Mouse (Mus musculus): ENCODE measurements around the gene Ppdpf. TPM values are rescaled to one million over a fixed set of nuclear protein-coding genes. Genes with fewer than 3 reads are reported as not detected.

The Ppdpf gene
- total RNA-seq, 2 experiments from 2014 or later, result 88.3 to 97.9 TPM

- intact Hi-C loops (cut with DNase I), result no loop called here
- DNase-seq (ENCODE audit: low spot score in 2 of 2), result no peak
These were observed 19.1 kb downstream of the Ppdpf start for GRCm38 (mm10) chr2:181206118-181206517.

DNA sequence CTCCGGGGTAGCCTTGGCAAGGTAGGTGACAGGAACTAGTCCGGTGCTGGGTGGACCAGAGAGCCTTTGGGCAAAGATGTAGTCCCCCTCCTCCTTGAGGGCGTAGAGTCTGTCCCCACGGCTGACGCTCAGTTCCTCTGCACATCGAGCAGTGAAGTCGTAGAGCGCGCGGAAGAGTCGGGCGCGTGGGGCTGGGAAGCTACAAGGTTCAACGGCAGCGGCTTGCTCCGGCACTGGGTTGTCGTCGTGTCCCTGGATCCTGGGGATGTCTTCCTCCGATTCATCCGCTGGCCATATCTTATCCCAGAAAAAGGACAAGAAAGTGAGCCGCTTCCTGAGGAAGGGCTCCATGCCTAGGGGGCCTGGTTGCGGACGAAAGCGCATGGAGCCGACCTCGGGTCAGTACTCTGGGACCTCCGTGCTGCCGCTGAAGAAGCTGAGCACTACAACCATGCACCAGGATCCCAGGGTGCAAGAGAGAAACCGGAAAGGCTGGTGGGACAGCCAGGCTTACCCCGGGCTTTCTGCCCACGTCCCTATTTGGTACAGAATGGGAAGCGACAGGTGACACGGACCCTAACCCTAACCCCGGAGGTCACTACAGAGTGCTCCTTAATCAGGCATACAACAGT is 25.5 kb downstream of the Ppdpf start:
- DNase-seq (ENCODE audit: low spot score in 2 of 2), result no peak
- intact Hi-C loops (cut with DNase I), result no loop called here

- intact Hi-C loops (cut with DNase I), result no loop called here
- no peak for DNase-seq (ENCODE audit: low spot score in 2 of 2)
These were observed 26.0 kb downstream of the Ppdpf start, which contains the start of gene Srms for GRCm38 (mm10) chr2:181213021-181213445. TSS of gene Srms (minus strand) at chr2:181213185.

DNA sequence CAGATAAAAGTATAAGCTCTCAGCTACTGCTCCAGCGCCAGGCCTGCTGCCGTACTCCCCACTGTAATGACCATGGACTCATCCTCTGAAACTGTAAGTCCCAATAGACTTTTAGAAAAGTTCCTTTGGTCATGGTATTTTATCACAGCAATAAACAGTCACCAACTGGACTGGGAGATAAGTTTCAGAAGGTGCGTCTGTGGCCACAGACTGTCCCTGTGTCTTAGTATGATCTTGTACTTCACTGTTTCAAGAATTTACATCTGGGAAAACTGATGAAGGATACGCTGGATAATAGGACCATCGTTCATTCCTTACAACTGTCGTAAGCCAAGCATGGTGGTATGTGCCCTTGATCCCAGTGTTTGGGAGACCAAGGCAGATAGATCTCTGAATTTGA is 29.0 kb downstream of the Ppdpf start:
- intact Hi-C loops (cut with DNase I), result no loop called here
- DNase-seq (ENCODE audit: low spot score in 2 of 2), result no peak

DNA sequence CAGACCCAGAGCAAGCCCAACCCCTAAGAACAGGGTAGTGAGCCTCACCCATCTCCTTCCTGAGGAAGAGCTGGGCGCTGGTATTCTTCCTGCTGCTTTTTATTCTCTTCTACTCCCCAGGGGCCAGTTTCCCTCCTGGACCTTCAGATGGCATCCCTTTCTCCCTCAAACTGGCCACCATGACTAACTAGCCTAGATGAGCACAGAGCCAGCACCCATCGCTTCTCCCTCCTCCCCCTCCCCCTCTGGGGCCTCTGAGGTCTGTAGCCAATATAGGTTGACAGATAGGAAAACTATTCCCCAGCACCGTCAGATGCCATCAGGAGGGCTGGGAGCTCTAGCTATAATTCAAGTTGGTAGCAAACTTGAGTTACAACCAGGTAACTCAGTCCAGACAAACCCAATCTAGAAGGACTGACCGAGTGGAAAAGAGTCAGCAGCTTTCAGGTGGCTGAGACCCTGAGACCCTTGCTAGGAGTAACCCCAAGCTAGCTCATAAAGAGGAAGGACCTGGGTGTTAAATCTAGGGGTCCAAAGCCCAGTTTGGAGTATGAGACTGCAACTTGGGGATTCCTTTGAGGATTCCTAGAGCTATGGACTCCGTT is 31.9 kb downstream of the Ppdpf start:
- intact Hi-C loops (cut with DNase I), result no loop called here

DNA sequence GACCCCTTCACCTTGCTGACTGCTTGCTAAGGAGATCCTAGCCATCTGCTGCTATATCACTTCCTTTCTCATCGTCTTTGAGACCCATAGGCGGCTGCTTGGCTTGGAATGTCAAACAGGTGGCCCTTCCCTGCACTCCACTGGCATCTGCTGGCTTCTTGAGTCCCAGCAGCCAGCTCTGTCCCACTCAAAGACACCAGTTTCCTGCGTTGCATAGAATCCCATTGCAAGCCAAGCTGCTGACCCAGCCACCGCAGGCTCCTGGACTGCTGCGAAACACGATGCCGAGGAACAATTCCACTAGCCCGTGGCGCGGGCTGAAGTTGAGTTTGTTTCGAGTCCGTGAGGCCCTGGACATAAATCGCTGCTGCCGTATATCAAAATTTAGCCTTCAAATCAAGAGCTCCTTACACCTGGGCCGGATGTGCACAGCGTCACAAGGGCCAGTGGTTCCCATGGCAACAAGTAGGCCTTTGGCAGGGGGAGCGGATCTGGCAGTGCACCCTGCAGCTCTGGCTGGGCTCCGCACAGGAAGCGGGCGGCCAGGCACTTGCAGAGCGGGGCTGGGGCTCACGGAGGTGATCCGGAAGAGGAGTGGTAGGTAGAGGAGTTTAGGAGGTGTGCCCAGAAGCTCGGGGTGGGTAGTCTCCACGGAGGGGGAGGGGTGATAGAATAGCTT is 32.6 kb downstream of the Ppdpf start, which contains the start of gene Fndc11:
TSS of gene Fndc11 (plus strand) at position 476 of the 679 bp plus-strand sequence.
- intact Hi-C loops (cut with DNase I), result no loop called here
- DNase-seq (ENCODE audit: low spot score in 2 of 2), result peak; percentile 28 to 49

More for the DNA sequence above, 31.9 kb downstream of the Ppdpf start:
- DNase-seq (ENCODE audit: low spot score in 2 of 2), result no peak

DNA sequence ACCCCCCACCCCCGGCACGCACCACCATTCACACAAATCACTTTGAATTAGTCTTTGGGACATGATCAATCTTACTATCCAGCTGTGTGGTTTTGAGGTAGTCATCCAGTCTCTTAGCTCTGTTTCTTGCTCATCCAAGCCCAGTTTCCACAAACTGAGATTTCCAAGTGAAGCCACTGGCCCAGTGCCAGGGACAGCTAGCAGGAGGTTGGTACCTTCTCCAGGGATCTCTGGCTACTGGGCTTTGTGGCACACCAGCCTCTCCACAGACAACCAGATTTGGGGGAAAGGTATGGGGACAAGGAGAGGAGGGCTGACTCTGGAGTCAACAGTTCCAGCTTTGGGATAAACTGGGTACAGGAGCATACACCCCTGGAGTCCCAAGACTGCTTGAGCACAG is 33.3 kb downstream of the Ppdpf start:
- DNase-seq (ENCODE audit: low spot score in 2 of 2), result no peak
- intact Hi-C loops (cut with DNase I), result no loop called here

- DNase-seq (ENCODE audit: low spot score in 2 of 2), result no peak
- intact Hi-C loops (cut with DNase I), result no loop called here
These were observed 37.9 kb downstream of the Ppdpf start for GRCm38 (mm10) chr2:181224994-181225393.

DNA sequence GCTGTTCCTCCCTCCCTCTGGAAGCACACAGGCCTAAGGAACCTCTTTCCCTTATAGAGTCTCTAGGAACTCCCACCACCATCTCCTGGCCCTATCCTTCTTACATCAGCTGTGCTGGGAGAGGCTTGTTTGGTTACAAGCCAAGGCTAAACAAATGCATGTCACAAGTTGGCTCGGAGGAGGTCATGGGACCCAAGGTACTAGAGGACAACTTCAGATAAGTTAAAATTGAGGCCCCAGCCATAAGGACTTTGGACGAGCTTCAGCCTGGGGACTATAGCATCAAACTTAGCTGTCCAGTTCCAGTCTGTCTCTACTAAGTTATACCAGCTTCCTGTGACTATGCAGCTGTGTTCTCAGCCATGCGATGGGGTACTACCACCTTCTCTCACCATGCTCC is 40.1 kb downstream of the Ppdpf start:
- no peak for DNase-seq (ENCODE audit: low spot score in 2 of 2)
- intact Hi-C loops (cut with DNase I), result no loop called here

GRCm38 (mm10) chr2:181228335-181228734 is 41.3 kb downstream of the Ppdpf start:
- DNase-seq (ENCODE audit: low spot score in 2 of 2), result no peak
- intact Hi-C loops (cut with DNase I), result no loop called here

GRCm38 (mm10) chr2:181231171-181231570 is 44.1 kb downstream of the Ppdpf start:
- intact Hi-C loops (cut with DNase I), result no loop called here

GRCm38 (mm10) chr2:181233443-181233842 is 46.4 kb downstream of the Ppdpf start:
- DNase-seq (ENCODE audit: low spot score in 2 of 2), result no peak
- intact Hi-C loops (cut with DNase I), result no loop called here

More at GRCm38 (mm10) chr2:181231171-181231570, 44.1 kb downstream of the Ppdpf start:
- DNase-seq (ENCODE audit: low spot score in 2 of 2), result no peak

GRCm38 (mm10) chr2:181234680-181235079 is 47.6 kb downstream of the Ppdpf start:
- intact Hi-C loops (cut with DNase I), result no loop called here
- no peak for DNase-seq (ENCODE audit: low spot score in 2 of 2)

- no peak for DNase-seq (ENCODE audit: low spot score in 2 of 2)
- intact Hi-C loops (cut with DNase I), result no loop called here
These were observed 48.9 kb downstream of the Ppdpf start for GRCm38 (mm10) chr2:181235681-181236566.

GRCm38 (mm10) chr2:181237251-181238014 is 50.4 kb downstream of the Ppdpf start:
- intact Hi-C loops (cut with DNase I), result no loop called here
- DNase-seq (ENCODE audit: low spot score in 2 of 2), result no peak

DNA sequence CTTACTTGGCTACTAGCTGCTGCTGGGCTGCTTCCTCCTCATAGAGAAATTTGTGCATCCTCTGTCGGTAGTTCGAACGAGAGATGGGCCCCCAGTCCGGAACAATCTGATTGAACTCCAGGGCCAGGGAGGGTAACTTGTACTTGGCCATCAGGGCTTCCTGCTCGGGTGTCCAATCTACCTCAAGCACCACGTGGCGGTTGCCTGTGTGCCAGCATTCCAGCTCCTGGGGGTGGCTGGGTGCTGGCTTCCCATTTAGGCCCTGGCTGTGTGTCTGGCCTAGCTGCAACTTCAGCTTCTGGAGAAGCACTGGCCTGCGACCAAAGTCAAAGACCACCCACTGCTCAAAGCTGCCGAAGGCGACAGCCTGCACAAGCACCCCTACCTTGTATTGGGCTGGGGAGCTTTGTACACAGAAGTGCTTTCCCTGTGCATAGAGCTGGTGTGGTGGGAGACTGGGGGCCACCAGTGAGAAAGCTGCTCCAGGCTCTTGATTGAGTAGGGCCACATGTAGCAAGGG is 51.1 kb downstream of the Ppdpf start:
- DNase-seq (ENCODE audit: low spot score in 2 of 2), result no peak
- intact Hi-C loops (cut with DNase I), result no loop called here

Measured in left cerebral cortex, postnatal 36 days (tissue).